Mouse (Mus musculus) left cerebral cortex, adult 2 months (tissue): Measurements from ENCODE around the gene Tenm4. TPM values are rescaled to one million over a fixed set of nuclear protein-coding genes. Genes with fewer than 3 reads are reported as not detected.

ENCODE experiments used
- DNase-seq, 2 experiments: peaks; one replicate each; pipeline ENCODE4 v3.0.0; 2021 to 2022; ENCODE audit warnings: low spot score in 2 of 2, mixed read lengths in 1 of 2; ENCODE audit errors: extremely low spot score in 1 of 2
- H3K27ac ChIP-seq: fragments of 200-600 bp; 2 replicates; pipeline ENCODE4 v1.8.1; 2022
- H3K4me3 ChIP-seq: fragments of 200-600 bp; 2 replicates; pipeline ENCODE4 v1.8.1; 2022
- CTCF ChIP-seq: fragments of 200-600 bp; IDR thresholded peaks from 2 replicates; pipeline ENCODE4 v1.8.1; 2022; ENCODE audit warnings: antibody characterized with exemption, mild to moderate bottlenecking, moderate library complexity
- intact Hi-C: fragments of 180-260 bp; cut with DNase I; formaldehyde crosslinking; loops from one replicate; pipeline ENCODE4 v1.15.1; 2025
- total RNA-seq, 2 experiments: library from RNA; stranded (reverse); gene quantifications; 2 replicates each; pipeline ENCODE4 v1.2.3; 2021

Tenm4 gene
- total RNA-seq, 2 experiments from 2014 or later: 158 to 160 TPM

- no peak; the same call in 1 of the 2 replicates for TF ChIP-seq CTCF
- no peak for DNase-seq
- Histone ChIP-seq H3K27ac (no peak overlapping the region), H3K4me3 (no peak overlapping the region)
- intact Hi-C loops: loop anchor here (10.0 kb wide), 1 partner anchor 400 kb away; no protein-coding TSS in a partner anchor
These were observed 384.2 kb downstream of the Tenm4 start for GRCm38 (mm10) chr7:96555294-96555693.

GRCm38 (mm10) chr7:96556756-96557155, 385.7 kb downstream of the Tenm4 start:
- no peak for DNase-seq
- TF ChIP-seq CTCF: no peak
- intact Hi-C loops: loop anchor here (10.0 kb wide), 1 partner anchor 402 kb away; no protein-coding TSS in a partner anchor
- Histone ChIP-seq H3K27ac (no peak overlapping the region), H3K4me3 (no peak overlapping the region)

GRCm38 (mm10) chr7:96562890-96563289, 391.8 kb downstream of the Tenm4 start:
- no peak for DNase-seq
- Histone ChIP-seq H3K4me3 (no peak overlapping the region), H3K27ac (no peak overlapping the region)
- no peak for TF ChIP-seq CTCF
- intact Hi-C loops: loop anchor here (5.0 kb wide), 1 partner anchor 354 kb away; no protein-coding TSS in a partner anchor

GRCm38 (mm10) chr7:96563329-96564065, 392.5 kb downstream of the Tenm4 start:
- no peak for DNase-seq
- no peak for TF ChIP-seq CTCF
- no peak overlapping the region for H3K27ac ChIP-seq
- intact Hi-C loops: loop anchor here (5.0 kb wide), 1 partner anchor 354 kb away; no protein-coding TSS in a partner anchor
- no peak overlapping the region for H3K4me3 ChIP-seq

GRCm38 (mm10) chr7:96565806-96566205, 394.8 kb downstream of the Tenm4 start:
- no peak for TF ChIP-seq CTCF
- Histone ChIP-seq H3K4me3 (no peak overlapping the region), H3K27ac (peak overlapping the region; percentile 4; the same call in 1 of the 2 replicates)
- peak in 1 of 2 experiments; percentile 47 for DNase-seq
- intact Hi-C loops: loop anchor here (1.0 to 5.0 kb wide), 2 partner anchors 92 to 336 kb away; no protein-coding TSS in a partner anchor

GRCm38 (mm10) chr7:96566260-96566659, 395.2 kb downstream of the Tenm4 start:
- no peak for DNase-seq
- H3K4me3 ChIP-seq: no peak overlapping the region
- no peak for TF ChIP-seq CTCF
- H3K27ac ChIP-seq: peak overlapping the region; percentile 66
- intact Hi-C loops: loop anchor here (1.0 to 5.0 kb wide), 2 partner anchors 92 to 336 kb away; no protein-coding TSS in a partner anchor

- TF ChIP-seq CTCF: no peak
- intact Hi-C loops: loop anchor here (5.0 kb wide), 1 partner anchor 334 kb away; no protein-coding TSS in a partner anchor
- Histone ChIP-seq H3K27ac (no peak overlapping the region), H3K4me3 (no peak overlapping the region)
- DNase-seq: no peak
These were observed 397.0 kb downstream of the Tenm4 start for GRCm38 (mm10) chr7:96568034-96568433.

GRCm38 (mm10) chr7:96570965-96571364, 399.9 kb downstream of the Tenm4 start:
- no peak overlapping the region for H3K27ac ChIP-seq
- no peak for TF ChIP-seq CTCF
- DNase-seq: no peak
- no peak overlapping the region for H3K4me3 ChIP-seq
- intact Hi-C loops: no loop called here

GRCm38 (mm10) chr7:96572995-96573394, 401.9 kb downstream of the Tenm4 start:
- TF ChIP-seq CTCF: no peak
- intact Hi-C loops: no loop called here
- H3K27ac ChIP-seq: no peak overlapping the region
- no peak for DNase-seq
- no peak overlapping the region for H3K4me3 ChIP-seq

GRCm38 (mm10) chr7:96575202-96575650, 404.2 kb downstream of the Tenm4 start:
- no peak for TF ChIP-seq CTCF
- intact Hi-C loops: loop anchor here (1.0 to 5.0 kb wide), 5 partner anchors 52 to 363 kb away; no protein-coding TSS in a partner anchor
- Histone ChIP-seq H3K27ac (peak overlapping the region; percentile 80), H3K4me3 (no peak overlapping the region)
- peak; percentile 75 to 88 for DNase-seq

GRCm38 (mm10) chr7:96582752-96583151, 411.7 kb downstream of the Tenm4 start:
- no peak for TF ChIP-seq CTCF
- H3K4me3 ChIP-seq: no peak overlapping the region
- intact Hi-C loops: no loop called here
- DNase-seq: no peak
- 0 out of 2 replicates have a peak overlapping the region, but pooled peaks have one; percentile 24 for H3K27ac ChIP-seq

- DNase-seq: no peak
- intact Hi-C loops: no loop called here
These were observed 416.4 kb downstream of the Tenm4 start for GRCm38 (mm10) chr7:96587403-96587802.

More at GRCm38 (mm10) chr7:96587403-96587802, 416.4 kb downstream of the Tenm4 start:
- no peak for TF ChIP-seq CTCF
- Histone ChIP-seq H3K27ac (no peak overlapping the region), H3K4me3 (no peak overlapping the region)
